25 mouse cellular contexts compared by ENCODE assay signal in genomic region chr9:25138900-25139299, GRCm38 (mm10). TPM values are rescaled to one million over a fixed set of nuclear protein-coding genes. Genes with fewer than 3 reads are reported as not detected.
"Had no signal": no experiment of that assay in that cellular context is flagged by ENCODE, and none has a peak within 500 bp of the region (broad histone marks: within the 10 kb centered on the region; RNA-seq: fewer than 3 reads in every experiment).

No protein-coding gene starts in this region.

- H3K4me1 ChIP-seq: neural tube, embryonic 13.5 days; neural tube, embryonic 15.5 days; stomach, embryonic 15.5 days had no signal

- DNase-seq: retina, postnatal 1 day; right cerebral cortex, adult 18-20 months; right cerebral cortex, postnatal 14 days; right cerebral cortex, postnatal 25 days; right cerebral cortex, postnatal 4 days; spleen, adult 18-20 months; thymus, adult 18-20 months; thymus, adult 2 months; thymus, postnatal 14 days; thymus, postnatal 25 days; thymus, postnatal 36 days; thymus, postnatal 4 days had no signal

- H3K9me3 ChIP-seq: neural tube, embryonic 13.5 days; neural tube, embryonic 15.5 days; stomach, embryonic 15.5 days had no signal

- H3K27me3 ChIP-seq: neural tube, embryonic 13.5 days; neural tube, embryonic 15.5 days; stomach, embryonic 15.5 days had no signal

- H3K4me3 ChIP-seq: neural tube, embryonic 13.5 days; neural tube, embryonic 15.5 days; stomach, embryonic 15.5 days had no signal

- H3K9ac ChIP-seq: neural tube, embryonic 13.5 days; neural tube, embryonic 15.5 days; stomach, embryonic 15.5 days had no signal

- H3K27ac ChIP-seq: neural tube, embryonic 13.5 days; neural tube, embryonic 15.5 days; stomach, embryonic 15.5 days; stomach, postnatal 0 days had no signal

- H3K36me3 ChIP-seq: neural tube, embryonic 13.5 days; neural tube, embryonic 15.5 days; stomach, embryonic 15.5 days had no signal

RNA-seq across cellular contexts. Expression of gene Gm10181, which starts 49.7 kb away (rescaled TPM):
- total RNA-seq: neutrophil, adult 5-6 weeks had no signal
- polyA plus RNA-seq: neural tube, embryonic 13.5 days; neural tube, embryonic 14.5 days; neural tube, embryonic 15.5 days; small intestine, adult 2 months; spleen, adult 2 months; stomach, embryonic 14.5 days; stomach, embryonic 15.5 days; stomach, embryonic 16.5 days; stomach, postnatal 0 days; testis, adult 2 months; thymus, adult 2 months; thymus, postnatal 0 days; urinary bladder, adult 2 months had no signal
